In genomic region chr12:33137857-33138256, GRCm38 (mm10) we compare ENCODE assay signal across 22 mouse cellular contexts. TPM values are rescaled to one million over a fixed set of nuclear protein-coding genes. Genes with fewer than 3 reads are reported as not detected.
"Had no signal": no experiment of that assay in that cellular context is flagged by ENCODE, and none has a peak within 500 bp of the region (broad histone marks: within the 10 kb centered on the region; RNA-seq: fewer than 3 reads in every experiment).

No protein-coding gene starts in this region.

- ATAC-seq: intestine, embryonic 16.5 days; liver, postnatal 0 days; lung, postnatal 0 days; midbrain, embryonic 15.5 days had no signal

- H3K4me1 ChIP-seq: limb, embryonic 12.5 days; limb, embryonic 15.5 days; midbrain, embryonic 12.5 days; midbrain, embryonic 15.5 days; neural tube, embryonic 13.5 days had no signal

- H3K4me2 ChIP-seq: limb, embryonic 12.5 days; limb, embryonic 15.5 days; liver, embryonic 11.5 days; lung, embryonic 14.5 days; midbrain, embryonic 12.5 days; midbrain, embryonic 15.5 days; neural tube, embryonic 13.5 days had no signal

- H3K27me3 ChIP-seq: limb, embryonic 12.5 days; limb, embryonic 15.5 days; midbrain, embryonic 12.5 days; midbrain, embryonic 15.5 days; neural tube, embryonic 13.5 days had no signal

- H3K9ac ChIP-seq: limb, embryonic 12.5 days; limb, embryonic 15.5 days; liver, embryonic 14.5 days; liver, postnatal 0 days; lung, embryonic 14.5 days; midbrain, embryonic 12.5 days; midbrain, embryonic 15.5 days; neural tube, embryonic 13.5 days had no signal

- H3K4me3 ChIP-seq: limb, embryonic 12.5 days; limb, embryonic 15.5 days; midbrain, embryonic 12.5 days; midbrain, embryonic 15.5 days; myocyte; neural tube, embryonic 13.5 days had no signal

- H3K9me3 ChIP-seq: limb, embryonic 12.5 days; limb, embryonic 15.5 days; midbrain, embryonic 12.5 days; midbrain, embryonic 15.5 days; neural tube, embryonic 13.5 days had no signal

- DNase-seq: kidney, adult 2 months; kidney, postnatal 10 days; kidney, postnatal 36 days; left cerebral cortex, postnatal 4 days; liver, postnatal 0 days; lung, embryonic 14.5 days; right cerebral cortex, postnatal 25 days; spleen, adult 18-20 months; thymus, adult 18-20 months; thymus, postnatal 36 days had no signal

- H3K36me3 ChIP-seq: limb, embryonic 12.5 days; limb, embryonic 15.5 days; midbrain, embryonic 12.5 days; midbrain, embryonic 15.5 days; neural tube, embryonic 13.5 days had no signal

- H3K27ac ChIP-seq: limb, embryonic 12.5 days; limb, embryonic 15.5 days; liver, embryonic 14.5 days; midbrain, embryonic 12.5 days; midbrain, embryonic 15.5 days; neural tube, embryonic 13.5 days had no signal

RNA-seq across cellular contexts. Expression of gene Cdhr3, which starts 45.2 kb away (rescaled TPM):
- polyA plus RNA-seq: kidney, adult 2 months; kidney, embryonic 14.5 days; limb, embryonic 12.5 days; liver, embryonic 11.5 days; liver, embryonic 14.5 days; liver, postnatal 0 days; lung, embryonic 14.5 days; urinary bladder, adult 2 months had no signal
